Mouse (Mus musculus) heart, embryonic 10.5 days (tissue): Measurements from ENCODE around the gene Spata2. TPM values are rescaled to one million over a fixed set of nuclear protein-coding genes. Genes with fewer than 3 reads are reported as not detected.

Experiments
- DNase-seq: peaks from one replicate; pipeline ENCODE4 v3.0.0-alpha.2; 2017; ENCODE audit warnings: low spot score
- H3K27ac ChIP-seq: fragments of 300-500 bp; sonication (generic); 2 replicates; pipeline ENCODE4 v1.5.1; 2016; ENCODE audit warnings: mild to moderate bottlenecking
- H3K27me3 ChIP-seq: fragments of 300-500 bp; sonication (generic); 2 replicates; pipeline ENCODE4 v1.6.1; 2016; ENCODE audit warnings: mild to moderate bottlenecking; ENCODE audit not compliant: poor library complexity, insufficient read depth, severe bottlenecking
- H3K36me3 ChIP-seq: fragments of 300-500 bp; sonication (generic); 2 replicates; pipeline ENCODE4 v1.6.1; 2016; ENCODE audit warnings: mild to moderate bottlenecking, moderate library complexity
- H3K4me1 ChIP-seq: fragments of 300-500 bp; sonication (generic); 2 replicates; pipeline ENCODE4 v1.6.1; 2016; ENCODE audit warnings: mild to moderate bottlenecking
- H3K4me3 ChIP-seq: fragments of 300-500 bp; sonication (generic); 2 replicates; pipeline ENCODE4 v1.5.1; 2016; ENCODE audit warnings: mild to moderate bottlenecking, moderate library complexity
- H3K9me3 ChIP-seq: fragments of 300-500 bp; sonication (generic); 2 replicates; pipeline ENCODE4 v1.6.1; 2016; ENCODE audit warnings: mild to moderate bottlenecking, moderate library complexity
- WGBS: fragments of 180-500 bp; shearing (Covaris S2); methylation state at CpG from one replicate; pipeline ENCODE4 v1.1.7; 2016; 5-methylcytosine and 5-hydroxymethylcytosine counted together
- polyA plus RNA-seq: library from polyadenylated mRNA; unstranded; fragments of >200 nt; fragmentation: Nextera tagmentation; extraction: Ambion mirVana; gene quantifications from 2 replicates; pipeline ENCODE4 v1.2.1, GENCODE M21; 2016

The Spata2 gene
- polyA plus RNA-seq, 1 experiment from 2014 or later, result 17.4 TPM

DNA sequence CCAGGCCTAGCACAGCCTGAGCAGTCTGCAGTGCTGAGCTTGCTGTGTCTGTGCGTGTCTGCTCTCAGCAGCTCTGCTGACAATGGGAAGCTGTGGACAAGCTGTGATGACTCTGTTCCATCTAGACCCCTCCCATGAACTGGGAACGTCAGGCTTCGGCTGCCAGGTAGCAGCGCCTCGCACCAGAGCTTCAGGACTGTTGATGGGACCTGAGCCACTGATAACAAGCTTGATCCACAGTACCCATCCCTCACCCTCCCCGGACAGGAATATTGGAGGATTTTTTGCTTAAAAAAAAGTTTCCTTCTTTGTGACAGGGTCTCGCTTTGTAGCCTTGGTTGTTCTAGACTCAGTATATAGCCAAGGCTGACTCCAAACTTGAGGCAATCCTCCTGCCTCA lies 45.5 kb downstream of the Spata2 start:
- Histone ChIP-seq H3K4me3 (no peak overlapping the region), H3K27me3 (no peaks in the 10 kb centered on the region), H3K9me3 (no peaks in the 10 kb centered on the region), H3K4me1 (0 out of 2 replicates have a peak, but pooled peaks cover 3% of the 10 kb centered on the region), H3K27ac (peak overlapping the region; percentile 50; the same call in 1 of the 2 replicates), H3K36me3 (peaks cover 86% of the 10 kb centered on the region)
- WGBS, result 89% methylated on average over 7 of the region's 7 CpGs
- DNase-seq, result no peak

GRCm38 (mm10) chr2:167445911-167446780 lies 46.5 kb downstream of the Spata2 start:
- DNase-seq, result no peak
- H3K9me3 ChIP-seq, result no peaks in the 10 kb centered on the region
- H3K4me3 ChIP-seq, result no peak overlapping the region
- WGBS, result 82% methylated on average over 20 of the region's 20 CpGs
- peaks cover 90% of the 10 kb centered on the region for H3K36me3 ChIP-seq
- no peaks in the 10 kb centered on the region for H3K27me3 ChIP-seq
- H3K27ac ChIP-seq, result peak overlapping the region; percentile 50; the same call in 1 of the 2 replicates
- H3K4me1 ChIP-seq, result 0 out of 2 replicates have a peak, but pooled peaks cover 3% of the 10 kb centered on the region

- DNase-seq, result no peak
- WGBS, result 96% methylated on average over 4 of the region's 4 CpGs
- H3K27ac ChIP-seq, result no peak overlapping the region
- no peaks in the 10 kb centered on the region for H3K4me1 ChIP-seq
- H3K4me3 ChIP-seq, result no peak overlapping the region
- H3K27me3 ChIP-seq, result no peaks in the 10 kb centered on the region
- no peaks in the 10 kb centered on the region for H3K9me3 ChIP-seq
- H3K36me3 ChIP-seq, result peaks cover 90% of the 10 kb centered on the region
Observed at GRCm38 (mm10) chr2:167443411-167444193, 49.1 kb downstream of the Spata2 start.

- Histone ChIP-seq H3K36me3 (peaks cover 88% of the 10 kb centered on the region), H3K27ac (no peak overlapping the region), H3K9me3 (no peaks in the 10 kb centered on the region), H3K4me3 (no peak overlapping the region), H3K27me3 (no peaks in the 10 kb centered on the region), H3K4me1 (no peaks in the 10 kb centered on the region)
- 98% methylated on average over 3 of the region's 3 CpGs for WGBS
- DNase-seq, result no peak
Observed at GRCm38 (mm10) chr2:167439422-167439821, 53.3 kb downstream of the Spata2 start.

DNA sequence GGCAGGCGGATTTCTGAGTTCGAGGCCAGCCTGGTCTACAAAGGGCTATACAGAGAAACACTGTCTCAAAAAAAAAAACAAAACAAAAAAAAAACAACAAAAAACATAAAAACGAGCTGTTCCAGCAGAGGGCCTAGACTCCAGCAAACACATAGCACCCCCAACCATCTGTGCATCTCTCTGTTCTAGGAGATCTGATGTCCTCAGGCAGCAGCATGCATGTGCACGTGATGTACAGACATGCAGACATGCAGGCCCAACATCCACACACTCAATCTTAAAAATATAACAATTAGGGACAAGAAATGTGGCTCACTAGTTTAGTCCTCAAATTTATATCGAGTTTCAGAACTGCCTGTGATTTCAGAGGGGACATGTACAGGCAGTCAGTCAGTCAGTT lies 56.3 kb downstream of the Spata2 start:
- no peak overlapping the region for H3K4me3 ChIP-seq
- peaks cover 78% of the 10 kb centered on the region for H3K36me3 ChIP-seq
- no peaks in the 10 kb centered on the region for H3K27me3 ChIP-seq
- H3K27ac ChIP-seq, result no peak overlapping the region
- H3K9me3 ChIP-seq, result no peaks in the 10 kb centered on the region
- DNase-seq, result no peak
- H3K4me1 ChIP-seq, result no peaks in the 10 kb centered on the region
- WGBS, result 89% methylated on average over 5 of the region's 5 CpGs

- WGBS, result 90% methylated on average over 2 of the region's 2 CpGs
- Histone ChIP-seq H3K27ac (no peak overlapping the region), H3K27me3 (no peaks in the 10 kb centered on the region), H3K4me1 (no peaks in the 10 kb centered on the region), H3K4me3 (no peak overlapping the region), H3K36me3 (peaks cover 71% of the 10 kb centered on the region), H3K9me3 (no peaks in the 10 kb centered on the region)
- DNase-seq, result no peak
Observed at GRCm38 (mm10) chr2:167435631-167436030, 57.1 kb downstream of the Spata2 start.

- H3K9me3 ChIP-seq, result no peaks in the 10 kb centered on the region
- no peak overlapping the region for H3K27ac ChIP-seq
- H3K36me3 ChIP-seq, result peaks cover 65% of the 10 kb centered on the region
- H3K27me3 ChIP-seq, result no peaks in the 10 kb centered on the region
- DNase-seq, result no peak
- H3K4me3 ChIP-seq, result no peak overlapping the region
- 96% methylated on average over 6 of the region's 6 CpGs for WGBS
- no peaks in the 10 kb centered on the region for H3K4me1 ChIP-seq
Observed at GRCm38 (mm10) chr2:167434570-167434969, 58.1 kb downstream of the Spata2 start.

DNA sequence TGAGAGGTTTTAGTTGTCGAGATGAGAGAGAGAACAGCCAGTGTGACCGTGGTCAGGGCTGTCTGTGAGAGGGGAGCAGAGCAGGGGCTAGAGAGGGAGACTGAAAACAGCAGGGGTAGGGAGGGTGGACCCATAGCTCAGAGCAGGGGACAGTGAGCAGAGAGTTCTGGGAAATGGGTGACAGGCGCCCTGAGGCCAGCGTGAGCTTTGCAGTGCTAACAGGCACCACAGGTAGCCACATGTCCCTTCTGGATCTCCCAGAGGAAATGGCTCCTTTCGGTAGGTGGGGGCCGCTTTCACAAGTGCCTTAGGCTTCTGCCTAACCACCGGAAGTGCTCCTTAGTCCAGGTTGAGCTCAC lies 61.3 kb downstream of the Spata2 start:
- Histone ChIP-seq H3K27ac (peak overlapping the region; percentile 25; the same call in 1 of the 2 replicates), H3K36me3 (peaks cover 66% of the 10 kb centered on the region), H3K4me3 (no peak overlapping the region), H3K9me3 (no peaks in the 10 kb centered on the region), H3K27me3 (no peaks in the 10 kb centered on the region), H3K4me1 (0 out of 2 replicates have a peak, but pooled peaks cover 1% of the 10 kb centered on the region)
- 56% methylated on average over 7 of the region's 7 CpGs for WGBS
- DNase-seq, result no peak

Other genes starting within 250 kb of the Spata2 start
- gene B4galt5, start 143.7 kb downstream of the Spata2 start, polyA plus RNA-seq, result 11.4 and 13.6 TPM in 2 replicates
- 23.0 and 26.0 TPM in 2 replicates for gene Slc9a8, start 71.2 kb downstream of the Spata2 start, polyA plus RNA-seq
- gene Rnf114, start 242 bp downstream of the Spata2 start, polyA plus RNA-seq, result 71.2 and 90.0 TPM in 2 replicates
- gene Snai1, start 45.3 kb upstream of the Spata2 start, polyA plus RNA-seq, result 21.8 and 42.2 TPM in 2 replicates
- 312 and 332 TPM in 2 replicates for gene Ube2v1, start 139.2 kb upstream of the Spata2 start, polyA plus RNA-seq
- 0.36 and 3.9 TPM in 2 replicates for gene Gm20431, start 168.6 kb upstream of the Spata2 start, polyA plus RNA-seq
- gene Cebpb, start 196.0 kb upstream of the Spata2 start, polyA plus RNA-seq, result 4.2 TPM in 2 replicates
- gene Tmem189, start 196.9 kb upstream of the Spata2 start, polyA plus RNA-seq, result 47.7 and 53.8 TPM in 2 replicates